Mouse (Mus musculus) heart, adult 10 weeks (tissue): ENCODE results near the gene Olfr1390. TPM values are rescaled to one million over a fixed set of nuclear protein-coding genes. Genes with fewer than 3 reads are reported as not detected.

Experiments used
- polyA plus RNA-seq: library from polyadenylated mRNA; stranded (reverse); fragments of 350-450 nt; fragmentation: Illumina TruSeq; extraction: RNeasy Lipid Tissue Mini Kit (QIAGEN cat#74804); gene quantifications from one replicate; pipeline ENCODE4 v1.2.3, GENCODE M21; 2014; ENCODE audit warnings: low read depth, low replicate concordance

Olfr1390 gene
- polyA plus RNA-seq, result not detected

GRCm38 (mm10) chr11:49334888-49335287 lies at the start of gene Olfr1390:
Olfr1390 (plus strand) TSS chr11:49335188.

GRCm38 (mm10) chr11:49304441-49304840 lies 30.5 kb upstream of the Olfr1390 start, which contains the start of gene Olfr10:
Olfr10 (plus strand) TSS chr11:49304741.

GRCm38 (mm10) chr11:49322442-49322841 lies 12.5 kb upstream of the Olfr1390 start, which contains the start of gene Olfr1391:
Olfr1391 (plus strand) TSS chr11:49322742.

Other genes starting within 250 kb of the Olfr1390 start
- gene Olfr1396, start 220.3 kb upstream of the Olfr1390 start, polyA plus RNA-seq, result 5.0 TPM
- gene Olfr1395, start 192.9 kb upstream of the Olfr1390 start, polyA plus RNA-seq, result not detected
- gene Olfr1394, start 180.8 kb upstream of the Olfr1390 start, polyA plus RNA-seq, result not detected
- gene Btnl9, start 148.0 kb upstream of the Olfr1390 start, polyA plus RNA-seq, result 34.1 TPM
- 28.4 TPM for gene Zfp62, start 131.9 kb upstream of the Olfr1390 start, polyA plus RNA-seq
- 49.3 TPM for gene Mgat1, start 91.0 kb upstream of the Olfr1390 start, polyA plus RNA-seq
- gene Olfr1393, start 56.9 kb upstream of the Olfr1390 start, polyA plus RNA-seq, result 1.9 TPM
- not detected for gene Olfr1392, start 49.9 kb upstream of the Olfr1390 start, polyA plus RNA-seq
- gene Olfr10, start 30.4 kb upstream of the Olfr1390 start, polyA plus RNA-seq, result not detected
- not detected for gene Olfr1391, start 12.4 kb upstream of the Olfr1390 start, polyA plus RNA-seq
- gene Olfr1389, start 87.9 kb downstream of the Olfr1390 start, polyA plus RNA-seq, result not detected
- 0.13 TPM for gene Olfr1388, start 101.4 kb downstream of the Olfr1390 start, polyA plus RNA-seq
- gene Olfr1387, start 120.2 kb downstream of the Olfr1390 start, polyA plus RNA-seq, result not detected
- gene Olfr1386, start 129.9 kb downstream of the Olfr1390 start, polyA plus RNA-seq, result not detected
- gene Olfr1385, start 153.9 kb downstream of the Olfr1390 start, polyA plus RNA-seq, result not detected
- not detected for gene Olfr1384, start 171.5 kb downstream of the Olfr1390 start, polyA plus RNA-seq
- not detected for gene Olfr1383, start 184.5 kb downstream of the Olfr1390 start, polyA plus RNA-seq
- not detected for gene Olfr1382, start 193.1 kb downstream of the Olfr1390 start, polyA plus RNA-seq
- not detected for gene Olfr1381, start 208.3 kb downstream of the Olfr1390 start, polyA plus RNA-seq
- gene Olfr1380, start 221.7 kb downstream of the Olfr1390 start, polyA plus RNA-seq, result not detected